Mouse (Mus musculus) ES-E14 (cell line): ENCODE measurements around the gene Terb2. TPM values are rescaled to one million over a fixed set of nuclear protein-coding genes. Genes with fewer than 3 reads are reported as not detected.

Source experiments
- DNase-seq: peaks from one replicate; pipeline ENCODE4 v3.0.0-alpha.2; 2013; ENCODE audit warnings: low read depth, low spot score
- H3K27ac ChIP-seq: 2 replicates; pipeline ENCODE4 v1.5.1; 2012; ENCODE audit warnings: low read depth, mild to moderate bottlenecking, low read length, moderate library complexity, mixed read lengths; ENCODE audit not compliant: poor library complexity, insufficient read depth, severe bottlenecking
- H3K36me3 ChIP-seq: 2 replicates; pipeline ENCODE4 v1.6.1; 2012; ENCODE audit warnings: mild to moderate bottlenecking, low read length, moderate library complexity, mixed read lengths; ENCODE audit not compliant: control insufficient read depth, poor library complexity, insufficient read depth, severe bottlenecking
- H3K4me1 ChIP-seq, 2 experiments: fragments of 150-350 bp in 1 of 2; sonication (generic) in 1 of 2; 2 replicates each; pipeline ENCODE4 v1.6.1; 2012; ENCODE audit warnings: low read length in 2 of 2, mild to moderate bottlenecking in 1 of 2, mixed read lengths in 1 of 2; ENCODE audit not compliant: control insufficient read depth in 2 of 2, insufficient read depth in 2 of 2, poor library complexity in 1 of 2
- H3K4me3 ChIP-seq, 2 experiments: fragments of 150-350 bp in 1 of 2; sonication (generic) in 1 of 2; 2 replicates each; pipeline ENCODE4 v1.5.1; 2012; ENCODE audit warnings: low read length in 2 of 2, low read depth in 1 of 2, mild to moderate bottlenecking in 1 of 2, mixed read lengths in 1 of 2; ENCODE audit not compliant: insufficient read depth in 1 of 2, poor library complexity in 1 of 2, severe bottlenecking in 1 of 2
- H3K9ac ChIP-seq: 2 replicates; pipeline ENCODE4 v1.6.1; 2012; ENCODE audit warnings: low read depth, mild to moderate bottlenecking, low read length, mixed read lengths; ENCODE audit not compliant: poor library complexity, insufficient read depth, severe bottlenecking
- H3K9me3 ChIP-seq: fragments of 150-350 bp; sonication (generic); 2 replicates; pipeline ENCODE4 v1.6.1; 2012; ENCODE audit warnings: low read depth, mild to moderate bottlenecking, low read length; ENCODE audit not compliant: control insufficient read depth, insufficient read depth
- CHD2 ChIP-seq: IDR thresholded peaks from 2 replicates; pipeline ENCODE4 v1.6.1; 2014; ENCODE audit warnings: mild to moderate bottlenecking, low read depth, low read length, inconsistent platforms
- HCFC1 ChIP-seq: IDR thresholded peaks from 2 replicates; pipeline ENCODE4 v1.6.1; 2012; ENCODE audit warnings: low read length, inconsistent platforms, borderline replicate concordance; ENCODE audit not compliant: insufficient read depth
- MAFK ChIP-seq: IDR thresholded peaks from 2 replicates; pipeline ENCODE4 v1.6.1; 2014; ENCODE audit warnings: mild to moderate bottlenecking, low read depth, low read length, inconsistent platforms; ENCODE audit not compliant: insufficient read depth
- ZC3H11A ChIP-seq: IDR thresholded peaks from 2 replicates; pipeline ENCODE4 v1.6.1; 2012; ENCODE audit warnings: low read depth, mild to moderate bottlenecking, inconsistent platforms, low read length, borderline replicate concordance
- ZNF384 ChIP-seq: IDR thresholded peaks from 2 replicates; pipeline ENCODE4 v1.6.1; 2012; ENCODE audit warnings: low read depth, low read length, inconsistent platforms
- in situ Hi-C, 2 experiments: fragments of 600-800 bp; cut with MboI; formaldehyde crosslinking; loops; one replicate each; pipeline ENCODE4 v1.15.1; 2025; ENCODE audit warnings: low sequenced_read_pairs in 2 of 2, inconsistent platforms in 1 of 2; ENCODE audit not compliant: unreplicated experiment in 2 of 2
- total RNA-seq: library from RNA; depleted of rRNA; stranded (reverse); fragments of 300-350 nt; gene quantifications from 2 replicates; pipeline ENCODE4 v1.2.3, GENCODE M21; 2012

The Terb2 gene
- total RNA-seq, 1 experiment = 1.9 TPM

GRCm38 (mm10) chr2:122158362-122158802 is 27.7 kb upstream of the Terb2 start:
- no peak for TF ChIP-seq ZC3H11A
- no peak for TF ChIP-seq CHD2
- TF ChIP-seq ZNF384 = no peak
- TF ChIP-seq HCFC1 = no peak
- TF ChIP-seq MAFK = no peak
- H3K36me3 ChIP-seq = no peaks in the 10 kb centered on the region
- H3K9ac ChIP-seq = no peak overlapping the region
- peaks cover 2% of the 10 kb centered on the region in 2 experiments; a peak in 2 of 4 replicates for H3K4me1 ChIP-seq
- no peaks in the 10 kb centered on the region for H3K9me3 ChIP-seq
- no peak overlapping the region for H3K4me3 ChIP-seq
- no peak overlapping the region for H3K27ac ChIP-seq
- DNase-seq = no peak
- in situ Hi-C loops = no loop called here

GRCm38 (mm10) chr2:122159667-122160066 is 26.4 kb upstream of the Terb2 start:
- TF ChIP-seq CHD2 (no peak), HCFC1 (no peak), ZNF384 (no peak), ZC3H11A (no peak), MAFK (no peak)
- H3K27ac ChIP-seq = no peak overlapping the region
- DNase-seq = no peak
- H3K4me1 ChIP-seq = peaks cover 2% of the 10 kb centered on the region in 2 experiments; a peak in 2 of 4 replicates
- H3K9me3 ChIP-seq = no peaks in the 10 kb centered on the region
- in situ Hi-C loops = no loop called here
- H3K9ac ChIP-seq = no peak overlapping the region
- no peak overlapping the region for H3K4me3 ChIP-seq
- no peaks in the 10 kb centered on the region for H3K36me3 ChIP-seq

GRCm38 (mm10) chr2:122160680-122161079 is 25.4 kb upstream of the Terb2 start, which contains the start of gene Trim69:
Gene Trim69, plus strand, starts transcription at chr2:122160700.
- Histone ChIP-seq H3K4me1 (peaks cover 2% of the 10 kb centered on the region in 2 experiments; a peak in 2 of 4 replicates), H3K9me3 (no peaks in the 10 kb centered on the region), H3K36me3 (no peaks in the 10 kb centered on the region), H3K4me3 (no peak within 1 kb of the TSS), H3K27ac (no peak within 1 kb of the TSS), H3K9ac (no peak within 1 kb of the TSS)
- in situ Hi-C loops = no loop called here
- TF ChIP-seq ZC3H11A (0 out of 2 replicates have a peak, but pooled peaks have one; percentile 40), HCFC1 (no peak), CHD2 (no peak), MAFK (0 out of 2 replicates have a peak, but pooled peaks have one; percentile 24)
- DNase-seq = peak; percentile 78

DNA sequence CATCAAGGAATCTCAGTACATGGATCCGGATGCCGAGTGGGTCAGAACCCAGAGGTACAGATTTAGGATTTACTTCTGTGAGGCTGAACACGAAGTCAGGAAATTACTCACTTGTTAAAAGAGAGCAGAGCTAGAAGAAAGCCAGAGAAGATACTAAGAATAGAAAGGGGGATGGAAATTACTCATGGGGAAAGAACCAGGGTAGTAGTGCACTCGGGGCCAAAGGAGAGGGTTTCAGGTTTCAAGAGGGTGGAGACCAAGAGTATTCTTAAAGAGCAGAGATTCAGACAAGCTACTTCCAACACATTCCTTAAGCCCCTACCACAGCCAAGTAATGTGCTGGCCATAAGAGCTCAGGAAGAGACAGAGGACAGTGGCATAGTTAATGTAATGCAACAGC is 24.5 kb upstream of the Terb2 start:
- no peak for DNase-seq
- no peaks in the 10 kb centered on the region for H3K36me3 ChIP-seq
- no peak overlapping the region for H3K27ac ChIP-seq
- TF ChIP-seq CHD2 = no peak
- no peak for TF ChIP-seq HCFC1
- TF ChIP-seq ZNF384 = no peak
- TF ChIP-seq ZC3H11A = no peak
- no peak for TF ChIP-seq MAFK
- H3K4me1 ChIP-seq = peaks cover 2% of the 10 kb centered on the region in 2 experiments; a peak in 2 of 4 replicates
- H3K9ac ChIP-seq = no peak overlapping the region
- in situ Hi-C loops = no loop called here
- H3K4me3 ChIP-seq = no peak overlapping the region
- H3K9me3 ChIP-seq = no peaks in the 10 kb centered on the region

DNA sequence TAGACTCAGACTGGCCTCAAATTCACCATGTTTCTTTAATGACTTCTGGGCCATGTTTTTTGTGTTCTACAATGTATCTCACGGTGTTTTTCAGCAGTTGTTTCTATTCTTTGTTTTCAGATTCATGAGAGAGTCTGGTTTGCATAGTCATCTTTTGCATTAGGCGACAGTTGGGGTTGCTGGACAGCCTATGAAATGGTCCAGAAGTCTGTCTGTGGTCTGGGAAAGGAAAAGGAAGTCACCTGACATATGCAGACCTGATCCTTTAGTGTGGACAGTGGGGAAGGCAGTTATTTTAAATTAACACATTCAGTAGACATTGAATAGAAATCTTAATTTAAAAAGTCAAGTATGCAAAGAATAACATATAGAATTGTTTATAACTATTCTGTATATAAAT is 23.5 kb upstream of the Terb2 start:
- Histone ChIP-seq H3K9me3 (no peaks in the 10 kb centered on the region), H3K4me3 (no peak overlapping the region), H3K9ac (no peak overlapping the region), H3K36me3 (no peaks in the 10 kb centered on the region), H3K27ac (no peak overlapping the region), H3K4me1 (peaks cover 2% of the 10 kb centered on the region in 2 experiments; a peak in 2 of 4 replicates)
- in situ Hi-C loops = no loop called here
- no peak for DNase-seq
- TF ChIP-seq ZNF384 = no peak
- no peak for TF ChIP-seq ZC3H11A
- TF ChIP-seq HCFC1 = no peak
- no peak for TF ChIP-seq MAFK
- no peak for TF ChIP-seq CHD2
